Mouse (Mus musculus) heart, postnatal 0 days (tissue): ENCODE measurements around the gene Brat1.

Experiments
- CTCF ChIP-seq: IDR thresholded peaks from 2 replicates; pipeline ENCODE4 v1.5.1; 2016; ENCODE audit warnings: antibody characterized with exemption, control low read depth, low read depth
- EP300 ChIP-seq: IDR thresholded peaks from 2 replicates; pipeline ENCODE4 v1.6.1; 2016; ENCODE audit warnings: antibody characterized with exemption, low read depth

- TF ChIP-seq CTCF (no peak), EP300 (no peak)
Observed at GRCm38 (mm10) chr5:140720773-140721172, 16.0 kb downstream of the Brat1 start.
